Mouse (Mus musculus) CD8-positive naive resting alpha-beta T cell, adult 2 months (primary cell): ENCODE results near the gene Kcnk4.
"Not testable (repeated sequence)": the region's sequence is repeated elsewhere in the genome, so short reads cannot be mapped to it uniquely, and the experiment has no call there.

Experiments
- DNase-seq, 2 experiments: peaks; one replicate each; pipeline ENCODE4 v3.0.0; 2022; ENCODE audit warnings: low read depth in 2 of 2, low spot score in 2 of 2

The Kcnk4 gene

DNA sequence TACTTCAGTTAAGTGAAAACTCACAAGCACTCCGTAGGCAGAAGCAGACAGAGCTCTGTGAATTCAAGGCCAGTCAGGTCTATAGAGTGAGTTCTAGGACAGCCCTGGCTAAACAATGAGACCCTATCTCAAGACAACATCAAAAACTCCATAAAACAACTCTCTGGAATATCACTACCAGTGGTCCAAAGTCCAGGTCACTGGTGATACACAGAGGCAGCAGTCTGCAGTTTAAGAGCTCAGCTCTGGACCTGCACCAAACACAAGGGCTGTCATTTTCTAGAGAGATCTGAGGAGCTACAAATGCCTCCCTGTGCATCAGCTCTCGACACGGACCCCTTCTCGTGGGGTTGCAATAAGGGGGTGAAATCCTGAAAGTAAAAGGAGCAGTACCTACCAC lies 16.0 kb downstream of the Kcnk4 start:
- no peak for DNase-seq

DNA sequence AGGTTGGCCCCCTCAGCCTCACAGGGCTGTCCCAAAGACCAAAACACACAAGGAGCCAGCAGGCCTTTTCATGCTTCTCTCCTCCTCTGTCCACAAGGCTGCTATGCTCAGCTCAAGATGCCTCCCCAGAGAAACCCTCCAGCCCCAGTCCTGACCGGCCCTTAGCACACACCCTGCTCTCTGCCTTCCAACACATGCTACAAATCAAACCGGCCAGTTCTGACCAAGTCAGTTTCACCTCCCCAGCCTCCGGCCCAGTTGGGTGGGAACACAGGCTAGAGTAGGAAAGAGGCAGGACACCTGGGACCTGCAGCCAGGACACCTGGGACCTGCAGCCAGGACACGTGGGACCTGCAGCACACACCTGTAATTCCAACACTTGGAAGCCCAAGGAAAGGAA lies 17.8 kb downstream of the Kcnk4 start:
- DNase-seq = no peak

DNA sequence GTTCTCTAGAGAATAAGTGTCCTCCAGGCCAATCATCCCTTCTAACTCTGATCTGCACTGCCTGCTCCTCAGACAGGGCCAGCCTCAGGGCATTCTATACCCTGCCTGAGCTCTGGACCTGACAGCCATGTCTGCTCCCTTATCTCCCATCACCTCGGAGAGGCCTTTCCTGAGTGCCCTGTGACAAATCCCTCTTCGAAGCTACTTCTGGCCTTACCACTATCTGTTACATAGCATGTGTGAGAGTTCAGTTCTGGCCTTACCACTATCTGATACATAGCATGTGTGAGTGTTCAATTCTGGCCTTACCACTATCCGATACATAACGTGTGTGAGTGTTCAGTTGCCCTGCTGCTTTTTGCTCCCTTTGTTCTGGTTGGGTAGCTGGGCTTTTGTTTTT lies 19.0 kb downstream of the Kcnk4 start:
- DNase-seq = no peak

DNA sequence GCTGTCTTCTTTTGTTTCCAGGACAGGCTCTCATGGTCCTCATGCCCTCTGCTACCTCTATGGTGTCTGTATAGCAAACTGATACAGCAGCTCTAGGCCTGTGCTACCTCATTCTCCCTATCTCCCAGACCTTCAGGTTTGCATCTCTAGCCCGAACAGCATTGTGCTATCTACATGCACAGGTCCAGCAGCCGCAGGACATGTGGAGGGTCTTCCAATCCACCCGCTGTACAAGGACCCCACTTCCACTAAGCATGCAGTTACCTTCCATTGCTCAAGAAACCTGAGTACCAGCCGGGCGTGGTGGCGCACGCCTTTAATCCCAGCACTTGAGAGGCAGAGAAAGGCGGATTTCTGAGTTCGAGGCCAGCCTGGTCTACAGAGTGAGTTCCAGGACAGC lies 19.8 kb downstream of the Kcnk4 start:
- no peak for DNase-seq

DNA sequence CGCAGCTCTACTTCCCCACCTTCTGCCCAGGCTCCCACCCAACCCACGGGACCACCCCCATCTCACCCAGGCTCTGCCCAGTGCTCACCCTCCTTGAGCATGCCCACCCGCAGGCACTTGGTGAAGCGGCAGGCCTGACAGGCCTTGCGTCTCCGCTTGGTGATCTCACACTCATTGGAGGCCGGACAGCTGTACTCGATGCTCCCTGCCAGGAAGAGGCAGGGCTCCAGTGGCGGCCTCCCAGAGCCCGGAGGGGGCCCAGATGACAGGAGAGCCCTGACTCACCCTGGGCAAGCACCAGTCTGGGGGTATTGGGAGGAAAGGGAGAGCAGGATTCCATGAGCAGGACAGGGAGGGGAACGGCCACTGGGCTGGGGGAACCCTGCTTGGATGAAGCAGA lies 20.3 kb downstream of the Kcnk4 start:
- no peak for DNase-seq

DNA sequence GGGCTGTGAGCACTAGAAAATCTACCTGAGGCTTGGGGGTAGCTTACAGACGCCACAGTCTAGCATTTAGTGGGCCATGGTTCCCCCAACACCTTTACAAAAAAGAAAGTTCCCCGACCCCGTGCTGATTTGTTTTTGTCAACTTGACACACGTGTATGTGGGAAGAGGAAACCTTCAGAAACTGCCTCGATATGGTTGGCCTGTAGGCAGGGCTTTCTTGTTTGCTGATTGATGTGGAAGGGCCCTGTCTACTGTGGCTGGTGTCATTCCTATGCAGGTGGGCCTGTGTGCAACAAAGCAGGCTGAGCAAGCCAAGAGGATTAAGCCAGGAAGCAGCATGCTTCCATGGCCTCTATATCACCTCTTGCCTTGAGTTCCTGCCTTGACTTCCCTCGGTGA lies 21.3 kb downstream of the Kcnk4 start:
- DNase-seq = no peak

DNA sequence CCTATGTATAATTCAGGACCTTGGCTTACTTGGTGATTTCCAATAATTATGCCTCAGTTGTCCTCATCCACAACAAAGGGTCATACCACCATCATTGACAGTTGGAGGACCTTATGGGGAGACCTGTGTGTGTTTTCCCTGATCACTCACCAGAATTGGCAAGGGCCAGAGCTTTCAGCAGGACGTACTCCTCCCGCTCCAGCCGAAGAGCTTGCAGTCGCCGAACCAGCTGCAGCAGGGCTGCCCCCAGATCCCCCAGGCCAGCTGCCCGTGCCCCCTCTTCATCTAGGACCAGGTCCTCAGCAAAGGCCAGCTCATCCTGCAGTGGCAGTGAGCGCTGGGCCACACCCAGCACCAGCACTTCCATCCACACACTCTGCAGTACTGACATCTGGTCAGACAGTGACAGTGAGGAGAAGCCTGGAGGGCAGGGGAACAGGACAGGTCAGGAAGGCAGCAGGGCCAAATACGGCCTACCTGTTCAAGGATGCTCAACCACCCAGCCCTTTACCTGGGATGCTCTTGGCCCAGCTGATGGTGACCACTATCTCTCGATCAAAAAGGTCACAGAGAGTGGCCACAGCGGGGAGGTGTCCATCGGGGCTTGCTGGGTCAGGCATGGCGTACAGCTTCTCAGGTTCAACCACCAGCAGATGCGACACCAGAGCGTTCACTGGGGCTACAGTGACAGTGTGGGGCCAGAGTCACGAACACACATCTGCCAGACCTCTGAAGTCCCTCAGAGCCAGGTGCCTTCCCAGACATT lies 21.9 kb downstream of the Kcnk4 start:
- no peak for DNase-seq

DNA sequence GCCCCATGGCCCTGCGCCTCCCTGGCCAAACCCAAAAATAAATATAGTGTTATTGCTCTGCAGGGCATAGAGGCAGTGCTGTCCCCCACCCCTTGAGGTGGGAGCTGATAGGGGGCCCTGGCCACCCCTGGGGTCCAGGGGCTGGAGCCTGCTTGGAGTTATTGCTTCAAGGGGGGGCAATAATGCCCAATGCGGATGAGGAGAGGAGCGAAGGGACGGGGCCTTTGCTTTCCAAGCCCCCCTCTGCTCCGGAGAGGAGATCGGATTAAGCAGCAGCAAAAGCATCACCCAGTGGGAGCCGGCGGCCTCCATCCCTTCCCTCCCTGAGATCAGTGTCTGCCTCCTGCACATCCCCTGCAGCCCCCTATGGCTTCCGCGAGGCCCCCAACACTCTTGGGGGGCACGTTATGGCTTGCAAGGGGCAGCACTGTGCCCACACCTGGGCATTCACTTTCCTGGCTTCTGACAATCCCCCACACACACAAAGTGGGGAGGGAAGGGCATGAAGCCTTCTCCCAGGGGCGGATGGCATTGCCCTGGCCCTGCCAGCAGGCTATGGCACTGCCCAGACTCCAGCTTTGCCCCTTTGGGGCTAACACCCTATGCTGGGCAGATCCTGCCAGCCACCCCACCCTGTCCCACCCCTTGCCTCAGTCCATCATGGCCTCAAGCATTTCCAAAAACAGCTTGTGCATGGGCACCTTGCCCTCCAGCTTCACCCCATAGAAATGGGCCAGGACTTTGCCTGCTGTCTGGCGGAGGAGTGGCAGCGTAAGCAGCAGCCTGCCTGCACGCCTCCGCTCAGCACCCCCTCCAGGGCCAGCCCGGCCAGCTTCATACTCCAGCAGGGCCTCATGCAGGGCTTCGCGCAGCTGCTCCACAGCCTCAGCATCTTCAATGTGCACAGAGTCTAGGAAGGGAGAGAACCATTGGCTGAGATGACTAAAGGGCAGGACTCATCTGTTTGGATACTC lies 22.9 kb downstream of the Kcnk4 start:
- no peak for DNase-seq

DNA sequence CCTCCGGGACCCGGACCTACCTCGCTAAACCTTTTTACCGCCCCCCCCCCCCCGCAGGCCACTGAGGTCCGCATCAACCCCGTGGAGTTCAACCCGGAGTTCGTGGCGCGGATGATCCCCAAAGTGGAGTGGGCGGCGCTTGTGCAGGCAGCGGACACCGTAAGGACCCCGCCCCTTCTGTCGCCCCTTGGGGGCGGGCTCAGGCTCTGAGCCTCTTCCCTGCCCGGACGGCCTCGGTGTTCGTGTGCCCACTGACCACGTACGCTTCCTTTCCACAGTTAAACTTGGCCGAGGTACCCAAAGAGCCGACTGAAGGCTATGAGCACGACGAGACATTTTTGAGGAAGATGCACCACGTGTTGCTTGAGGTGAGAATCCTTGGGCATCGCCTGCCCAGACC lies 24.0 kb downstream of the Kcnk4 start:
- not testable (repeated sequence) for DNase-seq

DNA sequence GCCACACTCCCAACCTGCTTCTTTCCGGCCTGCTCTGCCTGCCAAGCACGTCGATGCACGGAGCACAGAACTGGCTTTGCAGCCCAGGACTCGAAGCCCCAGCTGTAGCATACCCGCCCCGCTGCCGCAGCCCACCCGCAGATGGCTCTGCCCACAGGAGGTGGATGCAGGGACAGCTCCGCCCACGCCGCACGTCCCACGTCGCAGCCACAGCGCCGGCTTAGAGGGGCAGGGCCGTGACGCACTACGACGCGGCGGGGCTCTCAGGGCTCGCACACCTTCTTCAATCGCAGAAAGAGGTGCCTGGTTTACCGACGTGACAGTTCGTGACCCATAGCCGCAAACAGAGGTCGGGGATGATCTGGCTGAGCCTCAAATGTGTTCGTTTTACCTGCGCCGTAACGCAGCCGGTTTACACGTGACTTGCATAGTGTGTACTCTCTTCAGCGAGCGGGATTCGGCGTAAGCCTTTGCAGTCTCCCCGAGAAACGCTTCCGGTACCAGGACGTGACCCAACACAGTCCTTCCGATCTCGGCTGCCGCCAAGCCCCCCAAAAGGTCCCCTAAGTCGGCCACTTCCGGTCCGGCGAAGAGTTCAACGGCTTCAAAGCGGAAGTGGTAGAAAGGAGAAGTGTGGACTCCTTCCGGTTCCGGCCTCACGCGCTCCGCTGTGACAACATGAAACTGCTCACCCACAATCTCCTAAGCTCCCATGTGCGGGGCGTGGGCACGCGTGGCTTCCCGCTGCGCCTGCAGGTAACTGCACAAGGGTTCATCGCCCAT lies 24.6 kb downstream of the Kcnk4 start, which contains the start of the genes Trmt112 and Prdx5:
Trmt112 (plus strand) TSS at position 192 of the 783 bp plus-strand sequence.
Prdx5 (minus strand) TSS at position 600 of the 783 bp plus-strand sequence.
- peak; percentile 82 to 83 for DNase-seq

DNA sequence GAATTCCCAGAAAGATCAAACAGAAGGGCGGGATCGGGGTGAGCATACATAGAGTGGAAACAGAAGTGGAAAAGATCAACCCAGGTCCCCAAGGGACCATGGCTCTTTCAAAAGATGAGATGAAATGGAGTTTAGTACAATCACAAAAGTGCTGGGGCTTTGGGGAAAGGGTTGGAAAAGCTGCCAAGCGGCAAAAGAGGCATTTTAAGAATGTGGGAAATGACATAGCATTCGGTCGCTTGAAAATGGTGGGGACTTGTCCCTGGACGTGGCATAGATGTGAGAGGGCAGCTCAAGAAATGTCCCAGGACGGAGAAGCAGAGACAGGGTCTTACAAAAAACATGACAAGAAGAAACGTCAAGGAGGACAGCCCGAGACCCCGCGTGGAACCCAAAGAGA lies 25.3 kb downstream of the Kcnk4 start:
- DNase-seq = no peak

DNA sequence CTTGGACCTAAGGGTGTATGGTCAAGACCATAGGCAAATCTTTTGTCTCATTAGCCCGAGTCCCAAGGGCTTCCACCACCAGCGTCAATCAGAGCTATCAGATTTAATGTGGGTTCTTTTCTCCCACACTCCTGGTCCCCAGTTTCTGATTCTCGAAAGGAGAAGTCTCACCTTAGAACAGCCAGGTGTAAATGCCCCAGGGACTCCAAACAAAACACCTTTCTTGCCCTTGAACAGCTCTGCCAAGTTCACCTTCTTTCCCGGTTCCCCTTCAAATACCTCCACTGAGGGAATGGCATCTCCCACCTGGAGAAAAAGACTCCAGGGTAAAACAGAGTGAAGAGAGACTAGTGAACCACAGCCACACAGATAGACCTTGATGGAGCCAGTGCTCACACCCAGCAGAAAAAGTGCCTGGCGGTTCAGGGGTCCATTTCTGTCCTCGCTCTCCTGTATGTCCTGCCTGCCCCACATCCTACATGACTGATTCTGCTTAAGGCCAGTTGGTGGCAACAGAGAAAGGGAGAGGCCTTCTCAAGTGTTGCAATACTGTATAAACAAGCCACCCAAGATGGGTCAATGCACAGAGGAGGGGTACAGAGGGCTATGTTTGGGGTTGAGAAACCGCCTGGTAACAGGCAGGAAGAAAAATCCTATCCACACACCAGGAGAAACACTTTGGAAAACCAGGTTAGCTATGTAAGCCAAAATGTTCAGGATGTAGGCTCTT lies 26.3 kb downstream of the Kcnk4 start:
- DNase-seq = no peak

DNA sequence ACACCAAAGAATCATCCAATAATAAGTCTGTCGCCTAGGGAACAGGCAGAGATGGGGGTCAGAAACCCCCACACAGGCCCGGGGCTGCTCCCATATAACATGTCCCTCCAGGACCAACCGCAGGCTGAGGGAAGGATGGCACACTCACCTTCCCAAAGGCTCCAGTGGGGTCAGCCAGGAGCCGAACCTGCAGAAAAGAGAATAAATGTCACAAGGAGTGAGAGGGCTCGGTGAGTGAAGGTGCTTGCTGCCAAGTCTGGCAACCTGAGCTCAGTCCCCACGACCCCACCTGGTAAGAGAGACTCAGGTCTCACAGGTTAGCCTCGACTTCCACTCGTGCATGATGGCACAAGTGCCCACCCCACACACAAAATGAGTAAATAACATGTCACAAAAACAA lies 27.2 kb downstream of the Kcnk4 start:
- DNase-seq = no peak

DNA sequence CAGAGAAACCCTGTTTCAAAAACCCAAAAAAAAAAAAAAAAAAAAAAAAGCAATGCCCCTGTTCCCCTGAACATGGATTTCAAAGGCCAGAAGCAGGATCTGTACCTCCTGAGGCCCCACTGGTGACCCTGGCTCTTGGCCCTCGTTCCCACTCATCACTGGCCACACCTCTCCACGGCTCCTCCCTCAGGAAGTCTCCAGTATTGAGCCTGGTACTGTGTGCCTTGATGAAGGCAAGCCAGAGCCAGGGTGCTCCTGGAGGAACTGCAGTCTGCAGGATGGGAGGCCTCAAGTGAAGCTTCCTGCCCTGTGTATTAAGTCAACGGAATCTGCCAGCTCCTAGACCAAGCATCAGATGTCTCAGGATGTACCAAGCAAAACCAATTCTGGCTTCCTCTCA lies 28.1 kb downstream of the Kcnk4 start:
- DNase-seq = no peak

DNA sequence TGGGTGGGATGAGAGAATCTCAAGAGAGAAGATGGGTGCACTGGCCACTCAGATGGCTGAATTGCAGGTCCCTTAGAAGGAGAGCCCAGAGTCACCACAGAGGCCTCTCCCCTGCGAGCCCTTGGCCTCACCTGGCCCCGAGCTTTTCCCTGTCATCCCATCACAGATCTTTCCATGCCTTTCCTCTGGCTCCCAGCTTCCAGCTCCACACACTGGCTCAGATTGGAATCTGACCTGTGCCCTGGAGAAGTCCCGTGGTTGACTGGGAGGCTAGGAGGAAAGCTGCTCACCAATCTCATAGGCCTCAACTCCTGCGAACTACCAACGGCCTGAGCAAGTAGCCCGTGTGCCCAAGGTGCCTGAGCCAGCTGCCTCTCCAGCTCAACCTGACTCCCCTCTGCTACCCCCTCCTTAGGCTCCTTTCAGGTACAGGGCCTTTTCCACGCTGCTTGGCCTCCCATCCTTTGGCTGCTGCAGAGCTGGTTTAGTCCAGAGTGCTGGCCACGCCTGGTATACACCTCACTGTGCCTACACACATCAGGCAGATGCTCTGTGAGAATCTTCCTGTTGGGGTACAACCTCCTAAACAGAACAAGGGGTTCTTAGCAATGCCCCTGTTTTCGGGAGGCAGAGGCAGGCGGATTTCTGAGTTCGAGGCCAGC lies 28.7 kb downstream of the Kcnk4 start:
- DNase-seq = no peak

DNA sequence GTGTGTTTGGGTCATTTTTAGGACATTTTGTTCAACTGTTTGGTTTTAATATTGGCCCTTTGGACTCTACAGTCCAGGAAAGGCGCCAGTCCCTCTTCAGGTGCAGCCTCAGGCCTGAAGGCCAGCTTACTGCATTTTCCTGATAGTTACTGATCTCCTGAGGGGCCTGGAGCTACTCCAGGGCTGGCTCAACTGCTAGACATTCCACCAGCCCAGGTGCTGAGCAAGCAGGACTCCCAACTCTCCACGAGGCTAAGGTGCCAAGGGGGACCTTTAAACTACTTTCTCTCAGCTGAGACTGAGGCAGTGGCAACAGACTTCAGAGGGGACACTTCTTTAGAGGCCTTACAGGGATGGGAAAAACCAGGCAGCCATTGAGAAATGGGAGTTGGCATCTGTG lies 29.5 kb downstream of the Kcnk4 start:
- DNase-seq = no peak

DNA sequence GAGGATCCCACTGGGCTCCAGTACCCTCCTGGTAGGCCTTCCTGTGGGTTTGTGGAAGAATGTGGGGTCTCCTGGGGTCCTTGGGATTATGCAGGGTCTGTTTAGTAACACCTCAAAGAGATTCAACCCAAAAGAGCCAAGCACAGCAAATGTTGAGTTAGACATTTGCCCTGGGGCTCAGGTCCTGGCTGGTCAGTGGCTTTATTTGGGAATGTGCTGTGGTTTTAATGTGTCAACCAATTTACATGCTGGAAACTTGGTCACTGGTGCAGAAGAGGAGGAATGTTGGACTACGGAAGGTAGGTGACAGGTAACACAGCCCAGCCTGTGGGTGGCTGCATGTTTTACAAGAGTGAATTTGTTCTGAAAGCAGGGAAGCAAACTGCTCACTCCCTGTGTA lies 31.3 kb downstream of the Kcnk4 start:
- no peak for DNase-seq

DNA sequence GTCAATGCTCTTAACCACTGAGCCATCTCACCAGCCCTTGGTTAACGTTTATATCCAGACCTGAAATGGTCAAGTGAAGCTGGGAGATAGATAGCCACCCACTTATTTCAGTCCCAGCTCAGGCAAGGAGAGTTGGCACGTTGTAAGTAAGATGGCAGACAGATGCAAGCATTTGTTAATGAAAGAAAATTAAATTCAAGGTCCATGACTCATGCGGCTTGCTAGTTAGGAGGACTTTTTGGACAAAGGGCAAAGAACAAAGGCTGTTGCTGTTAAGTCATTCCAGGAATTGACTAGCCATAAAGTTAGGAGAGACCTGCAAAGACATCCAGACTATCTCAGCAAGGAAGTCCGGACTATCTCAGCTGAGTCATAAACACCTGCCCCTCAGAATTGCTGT lies 34.7 kb downstream of the Kcnk4 start:
- DNase-seq = no peak

DNA sequence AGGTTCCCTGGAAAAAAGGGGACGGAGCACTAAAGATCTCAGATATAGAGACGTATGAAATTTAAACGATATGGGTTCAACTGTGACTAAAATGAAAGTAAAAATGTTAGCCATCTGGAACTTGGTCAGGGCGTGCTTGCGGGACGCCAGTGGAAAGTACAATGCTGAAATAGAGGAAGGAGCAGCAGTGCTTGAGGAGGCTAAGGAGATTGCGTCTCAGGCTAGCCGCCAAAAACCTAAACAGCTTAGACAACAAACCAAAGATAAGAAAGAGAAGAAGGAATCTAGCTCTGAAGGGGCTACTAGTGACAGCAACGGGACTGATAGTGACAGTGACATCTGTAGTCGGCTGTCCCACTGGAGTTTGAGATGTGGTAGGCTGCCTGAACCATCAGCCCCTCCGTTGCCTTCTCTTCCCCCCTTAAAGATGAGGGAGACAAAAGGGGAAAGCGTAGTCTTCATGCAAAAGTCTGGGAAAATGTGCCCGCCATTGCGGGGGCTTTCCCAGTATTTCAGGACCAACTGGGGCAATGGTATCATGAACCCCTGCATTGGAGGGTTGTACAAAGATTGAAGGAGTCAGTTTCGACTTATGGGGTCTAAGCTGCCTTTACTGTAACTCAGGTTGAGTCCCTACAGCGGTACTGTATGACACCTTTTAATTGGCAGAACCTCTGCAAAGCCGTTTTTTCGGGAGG lies 38.6 kb downstream of the Kcnk4 start:
- not testable (repeated sequence) for DNase-seq
